Mouse (Mus musculus): ENCODE measurements around the gene Nup93. TPM values are rescaled to one million over a fixed set of nuclear protein-coding genes. Genes with fewer than 3 reads are reported as not detected.

The Nup93 gene
- 9.5 TPM for polyA plus RNA-seq (2014; fragmentation: Illumina TruSeq; extraction: RNeasy Lipid Tissue Mini Kit (QIAGEN cat#74804); ENCODE audit: low read depth, low replicate concordance)

GRCm38 (mm10) chr8:94214252-94215173, at the start of gene Nup93:
Gene Nup93, plus strand, starts transcription at chr8:94214564.

GRCm38 (mm10) chr8:94172075-94172808, 42.1 kb upstream of the Nup93 start, which contains the start of gene Mt2:
Gene Mt2, plus strand, starts transcription at chr8:94172664.

GRCm38 (mm10) chr8:94178857-94179712, 35.3 kb upstream of the Nup93 start, which contains the start of gene Mt1:
Gene Mt1, plus strand, starts transcription at chr8:94179082.

GRCm38 (mm10) chr8:94328932-94329728, 114.8 kb downstream of the Nup93 start, which contains the start of gene Slc12a3:
Gene Slc12a3, plus strand, starts transcription at chr8:94329201.

Other genes with a start within 250 kb of the Nup93 start
- 141 TPM for gene Amfr, start 201.7 kb upstream of the Nup93 start, polyA plus RNA-seq (2014; fragmentation: Illumina TruSeq; extraction: RNeasy Lipid Tissue Mini Kit (QIAGEN cat#74804); ENCODE audit: low read depth, low replicate concordance)
- gene Nudt21, start 177.5 kb upstream of the Nup93 start, polyA plus RNA-seq (2014; fragmentation: Illumina TruSeq; extraction: RNeasy Lipid Tissue Mini Kit (QIAGEN cat#74804); ENCODE audit: low read depth, low replicate concordance): 103 TPM
- 26.4 TPM for gene Ogfod1, start 177.4 kb upstream of the Nup93 start, polyA plus RNA-seq (2014; fragmentation: Illumina TruSeq; extraction: RNeasy Lipid Tissue Mini Kit (QIAGEN cat#74804); ENCODE audit: low read depth, low replicate concordance)
- gene Bbs2, start 115.6 kb upstream of the Nup93 start, polyA plus RNA-seq (2014; fragmentation: Illumina TruSeq; extraction: RNeasy Lipid Tissue Mini Kit (QIAGEN cat#74804); ENCODE audit: low read depth, low replicate concordance): 6.8 TPM
- gene Mt4, start 77.4 kb upstream of the Nup93 start, polyA plus RNA-seq (2014; fragmentation: Illumina TruSeq; extraction: RNeasy Lipid Tissue Mini Kit (QIAGEN cat#74804); ENCODE audit: low read depth, low replicate concordance): not detected
- gene Mt3, start 62.0 kb upstream of the Nup93 start, polyA plus RNA-seq (2014; fragmentation: Illumina TruSeq; extraction: RNeasy Lipid Tissue Mini Kit (QIAGEN cat#74804); ENCODE audit: low read depth, low replicate concordance): not detected
- 16.7 TPM for gene Mt2, start 41.9 kb upstream of the Nup93 start, polyA plus RNA-seq (2014; fragmentation: Illumina TruSeq; extraction: RNeasy Lipid Tissue Mini Kit (QIAGEN cat#74804); ENCODE audit: low read depth, low replicate concordance)
- 7.1 TPM for gene Mt1, start 35.5 kb upstream of the Nup93 start, polyA plus RNA-seq (2014; fragmentation: Illumina TruSeq; extraction: RNeasy Lipid Tissue Mini Kit (QIAGEN cat#74804); ENCODE audit: low read depth, low replicate concordance)
- 0.16 TPM for gene Slc12a3, start 114.6 kb downstream of the Nup93 start, polyA plus RNA-seq (2014; fragmentation: Illumina TruSeq; extraction: RNeasy Lipid Tissue Mini Kit (QIAGEN cat#74804); ENCODE audit: low read depth, low replicate concordance)
- gene Herpud1, start 171.9 kb downstream of the Nup93 start, polyA plus RNA-seq (2014; fragmentation: Illumina TruSeq; extraction: RNeasy Lipid Tissue Mini Kit (QIAGEN cat#74804); ENCODE audit: low read depth, low replicate concordance): 130 TPM
- gene Nlrc5, start 219.8 kb downstream of the Nup93 start, polyA plus RNA-seq (2014; fragmentation: Illumina TruSeq; extraction: RNeasy Lipid Tissue Mini Kit (QIAGEN cat#74804); ENCODE audit: low read depth, low replicate concordance): 11.2 TPM

Data from sigmoid colon, adult 10 weeks (tissue).